Mouse (Mus musculus): ENCODE measurements around the gene Prss38.

The Prss38 gene

GRCm38 (mm10) chr11:59324777-59325176 lies 50.7 kb downstream of the Prss38 start:
- DNase-seq (ENCODE audit: low read depth, low spot score): no peak

- no peak for DNase-seq (ENCODE audit: low read depth, low spot score)
Observed at GRCm38 (mm10) chr11:59322988-59323387, 52.5 kb downstream of the Prss38 start.

Data from skeletal muscle tissue, adult 2 months (tissue).